Mouse (Mus musculus): ENCODE measurements around the gene Aldh3b2.
"Not testable (repeated sequence)": the region's sequence is repeated elsewhere in the genome, so short reads cannot be mapped to it uniquely, and the experiment has no call there.

Aldh3b2 gene

GRCm38 (mm10) chr19:3952099-3952498 is 20.0 kb upstream of the Aldh3b2 start:
- Histone ChIP-seq H3K4me1 (replicated peaks; ENCODE audit: low read depth, low read length) (peaks cover 16% of the 10 kb centered on the region), H3K4me3 (replicated peaks; ENCODE audit: low read length) (no peak overlapping the region), H3K9me3 (ENCODE audit: low read length) (no peaks in the 10 kb centered on the region), H3K27me3 (ENCODE audit: insufficient read depth, low read length) (peaks cover 15% of the 10 kb centered on the region), H3K36me3 (ENCODE audit: insufficient read depth, low read length) (no peaks in the 10 kb centered on the region)
- TF ChIP-seq NANOG (IDR thresholded peaks at IDR 0.05; ENCODE audit: borderline replicate concordance, low read length) (no peak), POU5F1 (IDR thresholded peaks at IDR 0.05; ENCODE audit: borderline replicate concordance, low read length) (no peak), CTCF (conservative IDR thresholded peaks at IDR 0.05; ENCODE audit: low read length) (no peak)

DNA sequence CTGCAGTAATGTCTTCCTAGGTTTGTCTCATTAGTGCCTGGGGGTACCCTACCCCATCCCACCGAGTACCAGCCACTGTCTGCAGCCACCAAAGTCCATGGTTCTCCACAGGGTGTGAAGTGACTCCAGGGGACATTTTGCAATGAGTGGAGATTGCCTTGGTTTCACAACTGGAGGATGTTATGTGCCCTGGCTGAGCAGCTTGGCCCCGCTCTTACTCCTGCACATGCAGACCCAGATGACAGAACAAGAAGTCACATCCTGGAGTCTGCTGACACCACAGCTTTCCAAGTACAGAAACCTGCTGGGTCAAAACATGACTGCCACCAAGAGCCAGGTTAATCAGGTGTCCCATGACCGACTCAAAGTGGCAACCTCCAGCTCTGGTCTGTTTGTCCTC is 17.1 kb upstream of the Aldh3b2 start:
- H3K27me3 ChIP-seq (ENCODE audit: insufficient read depth, low read length), result peaks cover 20% of the 10 kb centered on the region
- H3K4me3 ChIP-seq (replicated peaks; ENCODE audit: low read length), result no peak overlapping the region

DNA sequence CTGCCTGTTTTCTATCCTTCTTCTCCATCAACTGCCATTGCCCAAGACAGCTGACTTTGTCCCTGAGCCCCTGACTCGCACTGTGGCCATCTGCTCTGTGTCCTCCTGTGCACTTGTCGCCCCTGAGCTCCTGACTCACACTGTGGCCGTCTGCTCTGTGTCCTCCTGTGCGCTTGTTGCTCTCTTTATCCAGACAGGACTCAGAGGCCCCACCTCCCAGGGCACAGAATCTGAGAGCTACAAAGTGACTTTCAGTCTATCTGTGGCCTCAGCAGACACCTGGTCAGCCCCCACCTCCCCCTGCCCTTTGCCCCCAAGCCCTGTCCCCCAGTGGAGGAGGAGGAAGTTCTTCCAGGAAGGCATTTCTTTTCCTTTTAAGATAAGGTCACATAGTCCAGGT is 16.3 kb upstream of the Aldh3b2 start:
- no peaks in the 10 kb centered on the region for H3K4me1 ChIP-seq (replicated peaks; ENCODE audit: low read depth, low read length)
- H3K36me3 ChIP-seq (ENCODE audit: insufficient read depth, low read length), result no peaks in the 10 kb centered on the region
- H3K9me3 ChIP-seq (ENCODE audit: low read length), result no peaks in the 10 kb centered on the region
- H3K27me3 ChIP-seq (ENCODE audit: insufficient read depth, low read length), result peaks cover 20% of the 10 kb centered on the region
- no peak for TF ChIP-seq CTCF (conservative IDR thresholded peaks at IDR 0.05; ENCODE audit: low read length)
- no peak for TF ChIP-seq POU5F1 (IDR thresholded peaks at IDR 0.05; ENCODE audit: borderline replicate concordance, low read length)
- H3K4me3 ChIP-seq (replicated peaks; ENCODE audit: low read length), result no peak overlapping the region

More for the DNA sequence above, 17.1 kb upstream of the Aldh3b2 start:
- Histone ChIP-seq H3K36me3 (ENCODE audit: insufficient read depth, low read length) (no peaks in the 10 kb centered on the region), H3K4me1 (replicated peaks; ENCODE audit: low read depth, low read length) (peaks cover 4% of the 10 kb centered on the region; the same call in 1 of the 2 replicates), H3K9me3 (ENCODE audit: low read length) (no peaks in the 10 kb centered on the region)
- no peak for TF ChIP-seq CTCF (conservative IDR thresholded peaks at IDR 0.05; ENCODE audit: low read length)
- TF ChIP-seq NANOG (IDR thresholded peaks at IDR 0.05; ENCODE audit: borderline replicate concordance, low read length), result no peak
- no peak for TF ChIP-seq POU5F1 (IDR thresholded peaks at IDR 0.05; ENCODE audit: borderline replicate concordance, low read length)

GRCm38 (mm10) chr19:3957296-3958036 is 14.7 kb upstream of the Aldh3b2 start:
- not testable (repeated sequence) for H3K9me3 ChIP-seq (ENCODE audit: low read length); H3K4me3 ChIP-seq (replicated peaks; ENCODE audit: low read length); H3K36me3 ChIP-seq (ENCODE audit: insufficient read depth, low read length); H3K4me1 ChIP-seq (replicated peaks; ENCODE audit: low read depth, low read length)
- H3K27me3 ChIP-seq (ENCODE audit: insufficient read depth, low read length), result peaks cover 20% of the 10 kb centered on the region

DNA sequence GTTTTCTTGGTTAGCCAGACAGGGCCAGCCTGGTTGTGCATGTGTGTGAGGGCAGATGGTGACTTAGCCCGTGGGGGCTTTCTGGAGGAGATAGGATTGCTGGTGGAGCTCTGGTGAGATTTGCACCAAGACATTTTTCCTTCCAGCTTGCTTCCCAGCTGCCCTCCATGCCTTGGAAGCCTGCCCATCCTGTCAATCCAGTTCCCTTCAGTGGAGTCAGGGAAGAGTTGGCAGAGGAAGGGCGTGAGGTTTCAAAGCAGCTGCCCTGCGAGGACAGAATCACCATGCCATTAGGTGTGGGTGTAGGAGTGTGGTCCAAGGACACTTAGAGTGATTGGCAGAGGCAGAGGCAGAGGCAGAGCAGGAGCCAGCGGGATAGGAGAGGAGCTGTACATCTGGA is 13.7 kb upstream of the Aldh3b2 start, which contains the start of gene Aldh3b3:
TSS of gene Aldh3b3 (plus strand) at position 176 of the 400 bp plus-strand sequence.
- Histone ChIP-seq H3K36me3 (ENCODE audit: insufficient read depth, low read length) (no peaks in the 10 kb centered on the region), H3K4me1 (replicated peaks; ENCODE audit: low read depth, low read length) (no peaks in the 10 kb centered on the region), H3K27me3 (ENCODE audit: insufficient read depth, low read length) (peaks cover 20% of the 10 kb centered on the region), H3K4me3 (replicated peaks; ENCODE audit: low read length) (no peak within 1 kb of the TSS), H3K9me3 (ENCODE audit: low read length) (no peaks in the 10 kb centered on the region)
- no peak for TF ChIP-seq CTCF (conservative IDR thresholded peaks at IDR 0.05; ENCODE audit: low read length)
- no peak for TF ChIP-seq NANOG (IDR thresholded peaks at IDR 0.05; ENCODE audit: borderline replicate concordance, low read length)
- TF ChIP-seq POU5F1 (IDR thresholded peaks at IDR 0.05; ENCODE audit: borderline replicate concordance, low read length), result no peak

GRCm38 (mm10) chr19:3959030-3959429 is 13.1 kb upstream of the Aldh3b2 start:
- no peaks in the 10 kb centered on the region for H3K9me3 ChIP-seq (ENCODE audit: low read length)
- no peaks in the 10 kb centered on the region for H3K36me3 ChIP-seq (ENCODE audit: insufficient read depth, low read length)
- H3K4me3 ChIP-seq (replicated peaks; ENCODE audit: low read length), result no peak overlapping the region
- TF ChIP-seq CTCF (conservative IDR thresholded peaks at IDR 0.05; ENCODE audit: low read length), result no peak
- H3K4me1 ChIP-seq (replicated peaks; ENCODE audit: low read depth, low read length), result no peaks in the 10 kb centered on the region
- peaks cover 20% of the 10 kb centered on the region for H3K27me3 ChIP-seq (ENCODE audit: insufficient read depth, low read length)

GRCm38 (mm10) chr19:3960211-3960610 is 11.9 kb upstream of the Aldh3b2 start:
- Histone ChIP-seq H3K4me1 (replicated peaks; ENCODE audit: low read depth, low read length) (no peaks in the 10 kb centered on the region), H3K36me3 (ENCODE audit: insufficient read depth, low read length) (no peaks in the 10 kb centered on the region), H3K9me3 (ENCODE audit: low read length) (no peaks in the 10 kb centered on the region), H3K4me3 (replicated peaks; ENCODE audit: low read length) (no peak overlapping the region), H3K27me3 (ENCODE audit: insufficient read depth, low read length) (peaks cover 16% of the 10 kb centered on the region)
- TF ChIP-seq CTCF (conservative IDR thresholded peaks at IDR 0.05; ENCODE audit: low read length) (no peak), POU5F1 (IDR thresholded peaks at IDR 0.05; ENCODE audit: borderline replicate concordance, low read length) (no peak), NANOG (IDR thresholded peaks at IDR 0.05; ENCODE audit: borderline replicate concordance, low read length) (no peak)

DNA sequence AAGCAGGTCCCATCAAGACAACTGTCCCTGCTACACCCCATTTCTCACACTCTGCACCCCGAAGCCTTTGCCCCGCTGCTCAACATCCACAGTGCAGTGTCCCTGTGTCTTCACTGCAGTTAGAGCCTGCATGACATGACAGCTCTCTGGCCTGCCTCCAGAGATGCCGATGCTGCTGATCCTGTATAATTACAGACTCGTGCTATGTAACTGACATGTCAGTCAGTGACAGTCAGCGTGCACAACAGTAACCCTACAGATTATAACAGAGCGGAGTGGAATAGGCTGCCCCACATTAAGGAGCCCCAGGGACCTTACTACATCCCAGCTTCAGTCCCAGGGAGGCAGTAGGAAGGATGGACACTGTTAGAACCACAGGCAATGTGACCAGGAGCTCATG is 10.3 kb upstream of the Aldh3b2 start:
- not testable (repeated sequence) for H3K4me1 ChIP-seq (replicated peaks; ENCODE audit: low read depth, low read length); H3K27me3 ChIP-seq (ENCODE audit: insufficient read depth, low read length); H3K36me3 ChIP-seq (ENCODE audit: insufficient read depth, low read length); H3K9me3 ChIP-seq (ENCODE audit: low read length); H3K4me3 ChIP-seq (replicated peaks; ENCODE audit: low read length)

DNA sequence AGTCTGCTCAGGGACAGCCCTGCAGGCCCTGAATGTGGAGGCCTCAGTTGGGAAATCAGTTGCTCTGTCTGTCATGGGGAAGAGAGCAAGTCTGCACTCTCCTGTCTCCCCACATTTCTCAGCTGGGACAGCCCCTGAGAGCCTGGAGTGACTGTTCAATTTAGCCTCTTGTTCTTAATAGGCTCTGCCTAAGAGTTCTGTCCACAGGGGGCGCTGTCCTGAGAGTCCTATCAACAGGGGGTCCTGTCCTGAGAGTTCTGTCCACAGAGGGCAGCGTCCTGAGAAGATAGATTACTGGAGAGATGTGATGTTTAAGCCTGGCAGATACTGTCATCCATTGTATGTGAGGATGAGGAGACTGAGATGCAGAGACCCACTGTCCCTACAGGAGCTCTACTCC is 9.7 kb upstream of the Aldh3b2 start:
- no peaks in the 10 kb centered on the region for H3K36me3 ChIP-seq (ENCODE audit: insufficient read depth, low read length)
- peak; percentile 41 for TF ChIP-seq CTCF (conservative IDR thresholded peaks at IDR 0.05; ENCODE audit: low read length)
- no peak for TF ChIP-seq POU5F1 (IDR thresholded peaks at IDR 0.05; ENCODE audit: borderline replicate concordance, low read length)

More for the DNA sequence above, 9.7 kb upstream of the Aldh3b2 start:
- Histone ChIP-seq H3K4me1 (replicated peaks; ENCODE audit: low read depth, low read length) (no peaks in the 10 kb centered on the region), H3K9me3 (ENCODE audit: low read length) (no peaks in the 10 kb centered on the region), H3K4me3 (replicated peaks; ENCODE audit: low read length) (no peak overlapping the region), H3K27me3 (ENCODE audit: insufficient read depth, low read length) (peaks cover 5% of the 10 kb centered on the region; the same call in 1 of the 2 replicates)

All from E14TG2a.4 (cell line).